ENCODE assay signal across 12 mouse cellular contexts in the genomic region with DNA sequence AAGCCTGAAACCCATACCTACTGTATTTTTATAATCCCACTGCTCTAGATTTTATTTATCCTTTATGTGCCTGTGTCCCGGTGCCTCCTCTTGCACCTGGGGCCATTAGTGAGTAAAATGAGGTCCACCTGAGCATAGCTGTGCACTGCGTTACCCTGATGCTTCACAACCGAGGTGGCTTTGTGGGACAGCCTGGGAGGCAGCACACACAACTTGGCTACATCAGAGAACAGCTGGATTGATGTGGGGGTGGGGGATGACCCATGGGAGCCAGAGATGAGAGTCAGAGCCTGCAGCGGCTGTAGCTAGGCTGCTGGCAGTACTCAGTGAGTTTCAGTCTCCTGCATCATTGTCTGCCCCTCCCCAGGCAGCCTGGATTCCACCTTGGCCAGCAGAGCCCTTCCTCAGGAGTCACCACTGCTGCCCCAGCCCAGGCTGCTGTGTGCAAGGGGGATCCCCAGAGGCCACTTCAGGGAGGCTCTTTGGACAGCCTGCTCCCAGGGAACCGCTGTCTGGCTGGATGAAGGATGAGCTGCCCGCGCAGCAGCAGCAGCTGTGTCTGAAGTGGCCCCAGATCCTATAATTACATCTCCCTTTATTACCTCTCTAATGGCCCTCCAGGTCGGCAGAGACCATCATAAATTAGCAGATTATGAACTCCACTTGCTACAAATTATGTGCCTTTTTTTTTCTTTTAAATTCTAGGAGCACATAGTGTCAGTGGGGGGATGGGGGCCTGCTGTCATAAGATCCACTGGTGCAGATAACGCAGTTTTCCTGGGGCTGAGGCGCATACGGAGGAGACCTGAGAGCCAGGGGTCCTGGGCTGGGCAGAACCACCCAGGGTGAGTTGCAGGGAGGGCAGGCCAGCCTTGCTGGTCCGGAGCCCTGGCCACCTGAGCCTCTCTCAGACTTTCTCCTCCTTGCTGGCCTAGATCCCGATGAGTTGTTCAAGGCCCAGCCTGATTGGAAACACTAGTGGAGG.
DNase-seq lines count a peak whose midpoint lies in the region; ATAC-seq and TF ChIP-seq lines count a peak whose summit lies in the region.
"Had no signal": no experiment of that assay in that cellular context is flagged by ENCODE, and none has a peak within 500 bp of the region (broad histone marks: within the 10 kb centered on the region; RNA-seq: fewer than 3 reads in every experiment).

No protein-coding gene starts in this region.

- ATAC-seq in stomach, embryonic 14.5 days (ENCODE audit: insufficient number of reproducible peaks, insufficient read depth, low FRiP score, low read depth) = peak; percentile 33; the same call in 1 of the 2 replicates
- no peak for ATAC-seq in stomach, postnatal 0 days (ENCODE audit: low FRiP score, low TSS enrichment)
- no peak; the same call in 1 of the 2 replicates for ATAC-seq in midbrain, embryonic 12.5 days (ENCODE audit: low FRiP score, low read depth)
- ATAC-seq: forebrain, embryonic 14.5 days had no signal

- H3K4me1 ChIP-seq in heart, embryonic 10.5 days = peaks cover 20% of the 10 kb centered on the region
- peaks cover 3% of the 10 kb centered on the region; the same call in 1 of the 2 replicates for H3K4me1 ChIP-seq in stomach, embryonic 14.5 days (ENCODE audit: control insufficient read depth, insufficient read depth, low read length)
- no peaks in the 10 kb centered on the region for H3K4me1 ChIP-seq in stomach, postnatal 0 days (replicated peaks; ENCODE audit: control insufficient read depth, insufficient read depth)
- H3K4me1 ChIP-seq in midbrain, embryonic 12.5 days = peaks cover 10% of the 10 kb centered on the region; the same call in 1 of the 2 replicates
- H3K4me1 ChIP-seq: liver, embryonic 15.5 days had no signal

- no peak for TF ChIP-seq EP300 in stomach, postnatal 0 days (optimal IDR thresholded peaks at IDR 0.05)

- 0 out of 2 replicates have a peak overlapping the region, but pooled peaks have one; percentile 11 for H3K27ac ChIP-seq in heart, embryonic 10.5 days
- H3K27ac ChIP-seq in stomach, embryonic 14.5 days (ENCODE audit: low read length) = no peak overlapping the region
- no peak overlapping the region for H3K27ac ChIP-seq in stomach, postnatal 0 days (replicated peaks)
- H3K27ac ChIP-seq in midbrain, embryonic 12.5 days (replicated peaks) = peak overlapping the region; percentile 22; the same call in 1 of the 2 replicates
- H3K27ac ChIP-seq: liver, embryonic 15.5 days had no signal

- H3K9me3 ChIP-seq in heart, embryonic 10.5 days = no peaks in the 10 kb centered on the region
- H3K9me3 ChIP-seq in stomach, embryonic 14.5 days (ENCODE audit: control insufficient read depth, low read depth, low read length) = no peaks in the 10 kb centered on the region
- H3K9me3 ChIP-seq in stomach, postnatal 0 days (ENCODE audit: control insufficient read depth, low read length) = no peaks in the 10 kb centered on the region
- H3K9me3 ChIP-seq in midbrain, embryonic 12.5 days = no peaks in the 10 kb centered on the region
- H3K9me3 ChIP-seq: liver, embryonic 15.5 days had no signal

- 50% methylated on average over 13 of the region's 13 CpGs for WGBS in heart, embryonic 10.5 days
- WGBS in stomach, embryonic 14.5 days = 37% methylated on average over 13 of the region's 13 CpGs
- 50% methylated on average over 13 of the region's 13 CpGs for WGBS in stomach, postnatal 0 days
- WGBS in midbrain, embryonic 12.5 days = 43% methylated on average over 13 of the region's 13 CpGs

- peaks cover 5% of the 10 kb centered on the region; the same call in 1 of the 2 replicates for H3K36me3 ChIP-seq in heart, embryonic 10.5 days
- no peaks in the 10 kb centered on the region for H3K36me3 ChIP-seq in stomach, embryonic 14.5 days (ENCODE audit: control insufficient read depth, insufficient read depth, low read length)
- no peaks in the 10 kb centered on the region for H3K36me3 ChIP-seq in stomach, postnatal 0 days (ENCODE audit: control insufficient read depth, insufficient read depth, low read length)
- H3K36me3 ChIP-seq in midbrain, embryonic 12.5 days = no peaks in the 10 kb centered on the region
- H3K36me3 ChIP-seq: liver, embryonic 15.5 days had no signal

- H3K4me3 ChIP-seq in heart, embryonic 10.5 days = no peak overlapping the region
- no peak overlapping the region for H3K4me3 ChIP-seq in stomach, embryonic 14.5 days (ENCODE audit: low read depth, low read length)
- no peak overlapping the region for H3K4me3 ChIP-seq in stomach, postnatal 0 days (ENCODE audit: low read depth, low read length)
- no peak overlapping the region for H3K4me3 ChIP-seq in midbrain, embryonic 12.5 days
- H3K4me3 ChIP-seq: liver, embryonic 15.5 days had no signal

- H3K27me3 ChIP-seq in heart, embryonic 10.5 days (ENCODE audit: insufficient read depth, poor library complexity, severe bottlenecking) = peaks cover 16% of the 10 kb centered on the region; the same call in 1 of the 2 replicates
- no peaks in the 10 kb centered on the region for H3K27me3 ChIP-seq in stomach, embryonic 14.5 days (ENCODE audit: control insufficient read depth, insufficient read depth, low read length)
- no peaks in the 10 kb centered on the region for H3K27me3 ChIP-seq in stomach, postnatal 0 days (ENCODE audit: control insufficient read depth, insufficient read depth, low read length)
- 0 out of 2 replicates have a peak, but pooled peaks cover 3% of the 10 kb centered on the region for H3K27me3 ChIP-seq in midbrain, embryonic 12.5 days
- H3K27me3 ChIP-seq: liver, embryonic 15.5 days had no signal

- no peak for TF ChIP-seq CTCF in stomach, postnatal 0 days (IDR thresholded peaks at IDR 0.05; ENCODE audit: low read depth)

- DNase-seq in heart, embryonic 10.5 days (ENCODE audit: low spot score) = no peak
- no peak for DNase-seq in heart, postnatal 36 days
- DNase-seq in stomach, postnatal 0 days (ENCODE audit: low spot score) = no peak
- DNase-seq in spleen, postnatal 36 days (ENCODE audit: low spot score in 2 of 2) = no peak
- no peak for DNase-seq in gastrocnemius, postnatal 25 days
- no peak for DNase-seq in cerebellum, adult 18-20 months
- DNase-seq: gastrocnemius, postnatal 14 days; kidney, postnatal 4 days had no signal

- H3K4me2 ChIP-seq in stomach, embryonic 14.5 days (replicated peaks; ENCODE audit: low read depth, low read length) = no peak overlapping the region
- H3K4me2 ChIP-seq in stomach, postnatal 0 days (replicated peaks; ENCODE audit: low read depth) = no peak overlapping the region
- no peak overlapping the region for H3K4me2 ChIP-seq in midbrain, embryonic 12.5 days (replicated peaks)
- H3K4me2 ChIP-seq: liver, embryonic 15.5 days had no signal

- no peak overlapping the region for H3K9ac ChIP-seq in stomach, embryonic 14.5 days (replicated peaks; ENCODE audit: low read depth, low read length)
- H3K9ac ChIP-seq in stomach, postnatal 0 days (ENCODE audit: low read length) = no peak overlapping the region
- no peak overlapping the region for H3K9ac ChIP-seq in midbrain, embryonic 12.5 days (replicated peaks)
- H3K9ac ChIP-seq: liver, embryonic 15.5 days had no signal

- intact Hi-C loops in heart, postnatal 36 days (cut with DNase I) = no loop called here

Comparison
In these comparisons a context has a peak if more than half of its experiments do, and no peak if none do; other contexts are left out.
1. H3K27ac ChIP-seq: peak in heart, embryonic 10.5 days (single experiment) and midbrain, embryonic 12.5 days (single experiment); none in stomach, embryonic 14.5 days (single experiment) and stomach, postnatal 0 days (single experiment).